Mouse (Mus musculus): ENCODE data around the gene Sertad4.

The Sertad4 gene

GRCm38 (mm10) chr1:192855474-192856230, at the start of gene Sertad4:
Gene Sertad4, minus strand, starts transcription at chr1:192855756.
- peak; percentile 83 for DNase-seq (ENCODE audit: low spot score)

- no peak for DNase-seq (ENCODE audit: low spot score)
Observed at GRCm38 (mm10) chr1:192901516-192901915, 46.0 kb upstream of the Sertad4 start.

- DNase-seq (ENCODE audit: low spot score) = no peak
Observed at GRCm38 (mm10) chr1:192900913-192901312, 45.4 kb upstream of the Sertad4 start.

GRCm38 (mm10) chr1:192898742-192899141, 43.2 kb upstream of the Sertad4 start:
- DNase-seq (ENCODE audit: low spot score) = no peak

GRCm38 (mm10) chr1:192897218-192897617, 41.7 kb upstream of the Sertad4 start:
- no peak for DNase-seq (ENCODE audit: low spot score)

GRCm38 (mm10) chr1:192896076-192896475, 40.5 kb upstream of the Sertad4 start:
- DNase-seq (ENCODE audit: low spot score) = no peak

GRCm38 (mm10) chr1:192890716-192891115, 35.2 kb upstream of the Sertad4 start:
- DNase-seq (ENCODE audit: low spot score) = no peak

- no peak for DNase-seq (ENCODE audit: low spot score)
Observed at GRCm38 (mm10) chr1:192882617-192883295, 27.2 kb upstream of the Sertad4 start.

- DNase-seq (ENCODE audit: low spot score) = no peak
Observed at GRCm38 (mm10) chr1:192880130-192880529, 24.6 kb upstream of the Sertad4 start.

- DNase-seq (ENCODE audit: low spot score) = no peak
Observed at GRCm38 (mm10) chr1:192879086-192879580, 23.6 kb upstream of the Sertad4 start.

GRCm38 (mm10) chr1:192872841-192873240, 17.3 kb upstream of the Sertad4 start:
- DNase-seq (ENCODE audit: low spot score) = no peak

GRCm38 (mm10) chr1:192869761-192870160, 14.2 kb upstream of the Sertad4 start:
- DNase-seq (ENCODE audit: low spot score) = no peak

GRCm38 (mm10) chr1:192864440-192864839, 8.9 kb upstream of the Sertad4 start:
- no peak for DNase-seq (ENCODE audit: low spot score)

GRCm38 (mm10) chr1:192861305-192861960, 5.9 kb upstream of the Sertad4 start:
- DNase-seq (ENCODE audit: low spot score) = no peak

GRCm38 (mm10) chr1:192860273-192860672, 4.7 kb upstream of the Sertad4 start:
- DNase-seq (ENCODE audit: low spot score) = no peak

GRCm38 (mm10) chr1:192857582-192857981, 2.0 kb upstream of the Sertad4 start:
- no peak for DNase-seq (ENCODE audit: low spot score)

- DNase-seq (ENCODE audit: low spot score) = no peak
Observed at GRCm38 (mm10) chr1:192856931-192857330, 1.4 kb upstream of the Sertad4 start.

GRCm38 (mm10) chr1:192856411-192856810, 855 bp upstream of the Sertad4 start:
- peak; percentile 13 for DNase-seq (ENCODE audit: low spot score)

GRCm38 (mm10) chr1:192854819-192855271, 711 bp downstream of the Sertad4 start:
- peak; percentile 77 for DNase-seq (ENCODE audit: low spot score)

GRCm38 (mm10) chr1:192853988-192854818, 1.4 kb downstream of the Sertad4 start:
- DNase-seq (ENCODE audit: low spot score) = peak; percentile 9

- DNase-seq (ENCODE audit: low spot score) = no peak
Observed at GRCm38 (mm10) chr1:192853429-192853828, 2.1 kb downstream of the Sertad4 start.

GRCm38 (mm10) chr1:192852047-192852446, 3.5 kb downstream of the Sertad4 start:
- DNase-seq (ENCODE audit: low spot score) = no peak
